Mouse (Mus musculus): ENCODE data around the gene Stoml1. TPM values are rescaled to one million over a fixed set of nuclear protein-coding genes. Genes with fewer than 3 reads are reported as not detected.

The Stoml1 gene
- total RNA-seq, 2 experiments from 2014 or later, result 13.3 to 15.0 TPM

GRCm38 (mm10) chr9:58297961-58298477 is 45.1 kb downstream of the Stoml1 start:
- no peak for DNase-seq (ENCODE audit: low spot score in 2 of 2)

GRCm38 (mm10) chr9:58299356-58299799 is 46.4 kb downstream of the Stoml1 start:
- no peak for DNase-seq (ENCODE audit: low spot score in 2 of 2)

- no peak for DNase-seq (ENCODE audit: low spot score in 2 of 2)
Observed at GRCm38 (mm10) chr9:58303115-58303514, 50.2 kb downstream of the Stoml1 start.

GRCm38 (mm10) chr9:58303599-58304271 is 50.8 kb downstream of the Stoml1 start:
- no peak for DNase-seq (ENCODE audit: low spot score in 2 of 2)

- no peak for DNase-seq (ENCODE audit: low spot score in 2 of 2)
Observed at GRCm38 (mm10) chr9:58305686-58306085, 52.7 kb downstream of the Stoml1 start.

GRCm38 (mm10) chr9:58308395-58308794 is 55.4 kb downstream of the Stoml1 start:
- DNase-seq (ENCODE audit: low spot score in 2 of 2), result no peak

GRCm38 (mm10) chr9:58310043-58310660 is 57.2 kb downstream of the Stoml1 start:
- DNase-seq (ENCODE audit: low spot score in 2 of 2), result no peak

- DNase-seq (ENCODE audit: low spot score in 2 of 2), result no peak
Observed at GRCm38 (mm10) chr9:58311191-58311910, 58.4 kb downstream of the Stoml1 start.

Small RNAs within 50 kb of the gene (microRNA-seq; reads per million reads assigned to microRNA genes)
- 0 reads per million in 2 experiments for gene Mir6385 (ENCODE audit: borderline number of aligned reads in 2 of 2)

Other genes starting within 250 kb of the Stoml1 start
- 1,000 to 10,000 TPM; 6,431 to 6,741 TPM for gene Cyp11a1, start 246.8 kb upstream of the Stoml1 start, total RNA-seq (2021)
- 1 to 10 TPM; 1.1 to 1.5 TPM for gene Stra6, start 189.4 kb upstream of the Stoml1 start, total RNA-seq (2021)
- under 1 TPM; 0.22 to 0.80 TPM for gene Ccdc33, start 134.3 kb upstream of the Stoml1 start, total RNA-seq (2021)
- 10 to 100 TPM; 22.4 to 33.0 TPM for gene Islr, start 48.9 kb upstream of the Stoml1 start, total RNA-seq (2021)
- gene Islr2, start 48.8 kb upstream of the Stoml1 start, total RNA-seq (2021), result 1 to 10 TPM; 1.2 to 2.6 TPM
- 10 to 100 TPM; 16.1 to 17.9 TPM for gene Pml, start 3.4 kb upstream of the Stoml1 start, total RNA-seq (2021)
- 10 to 100 TPM; 19.9 to 28.1 TPM for gene Loxl1, start 60.0 kb downstream of the Stoml1 start, total RNA-seq (2021)
- not detected for gene Tbc1d21, start 117.3 kb downstream of the Stoml1 start, total RNA-seq (2021)
- 10 to 100 TPM; 10.6 to 12.0 TPM for gene Insyn1, start 235.4 kb downstream of the Stoml1 start, total RNA-seq (2021)